Mouse (Mus musculus): ENCODE measurements around the gene Plgrkt.
"Not testable (repeated sequence)": the region's sequence is repeated elsewhere in the genome, so short reads cannot be mapped to it uniquely, and the experiment has no call there.

Plgrkt gene

DNA sequence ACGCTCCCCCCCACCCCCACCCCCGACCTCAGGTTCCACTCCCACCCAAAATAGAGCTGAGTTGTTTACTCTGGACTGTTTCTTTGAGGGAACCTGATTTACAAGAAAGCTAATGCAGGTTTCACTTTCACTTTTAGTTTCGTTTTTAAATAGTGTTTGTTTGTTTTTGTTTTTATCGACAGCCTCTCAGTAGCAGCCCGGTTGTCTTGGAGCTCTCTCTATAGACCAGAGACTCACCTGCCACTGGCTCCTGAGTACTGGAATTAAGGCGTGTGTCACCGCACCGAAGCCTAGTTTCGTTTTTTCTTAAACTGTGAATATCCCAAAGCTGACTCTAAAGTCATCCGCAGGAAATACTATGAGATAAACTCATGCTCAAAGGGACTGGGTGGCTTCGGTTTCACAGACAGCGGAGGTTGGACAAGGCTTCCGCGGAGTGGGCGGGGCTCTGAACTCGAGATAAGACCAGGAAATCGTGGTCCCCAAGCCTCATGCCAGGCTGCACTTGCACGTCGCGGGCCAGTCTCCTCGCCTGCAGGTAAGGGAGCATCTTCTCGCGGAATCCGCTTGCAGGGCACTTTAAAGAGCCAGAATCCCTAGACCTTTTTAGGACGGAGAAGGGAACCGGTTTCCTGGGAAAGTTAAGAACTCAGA is at the start of gene Plgrkt, which contains the start of gene Cd274:
Gene Plgrkt (minus strand): TSS at position 422 of the 654 bp plus-strand sequence.
Gene Cd274 (plus strand): TSS at position 487 of the 654 bp plus-strand sequence.
- peak; percentile 65 for DNase-seq (ENCODE audit: low spot score)

DNA sequence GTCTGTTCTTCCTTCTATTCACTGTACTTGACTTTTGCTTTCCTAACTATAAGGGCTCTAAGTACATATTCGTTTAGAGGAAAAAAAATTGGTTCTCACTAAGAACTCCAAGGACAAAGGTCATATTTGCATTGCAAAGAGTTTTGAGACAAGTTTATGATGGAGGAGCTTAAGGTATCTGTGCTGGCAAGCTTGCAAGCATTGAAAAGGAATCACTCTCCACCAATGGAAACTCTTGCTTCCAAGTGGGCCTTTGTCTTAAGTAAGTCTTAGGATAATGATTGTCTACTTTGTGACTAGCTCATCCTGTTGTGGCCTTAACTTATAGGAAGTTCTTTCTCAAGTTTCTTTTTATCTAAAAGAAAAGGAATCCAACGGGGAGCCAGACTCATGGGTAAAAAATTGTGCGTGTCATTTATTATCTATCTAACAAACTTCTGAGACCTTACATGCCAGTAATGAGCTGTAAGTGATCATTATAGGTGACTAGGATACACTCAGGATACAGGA is 49.3 kb upstream of the Plgrkt start:
- no peak for DNase-seq (ENCODE audit: low spot score)

DNA sequence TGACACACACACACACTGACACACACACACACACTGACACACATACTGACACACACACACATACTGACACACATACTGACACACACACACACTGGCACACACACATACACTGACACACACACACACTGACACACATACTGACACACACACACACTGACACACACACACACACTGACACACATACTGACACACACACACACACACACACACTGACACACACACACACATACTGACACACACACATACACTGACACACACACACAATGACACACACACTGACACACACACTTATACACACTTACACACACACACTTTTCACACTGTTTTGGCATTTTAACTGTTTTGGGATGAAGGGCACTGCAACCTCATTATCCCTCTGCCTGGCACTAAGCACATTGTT is 47.7 kb upstream of the Plgrkt start:
- not testable (repeated sequence) for DNase-seq (ENCODE audit: low spot score)

DNA sequence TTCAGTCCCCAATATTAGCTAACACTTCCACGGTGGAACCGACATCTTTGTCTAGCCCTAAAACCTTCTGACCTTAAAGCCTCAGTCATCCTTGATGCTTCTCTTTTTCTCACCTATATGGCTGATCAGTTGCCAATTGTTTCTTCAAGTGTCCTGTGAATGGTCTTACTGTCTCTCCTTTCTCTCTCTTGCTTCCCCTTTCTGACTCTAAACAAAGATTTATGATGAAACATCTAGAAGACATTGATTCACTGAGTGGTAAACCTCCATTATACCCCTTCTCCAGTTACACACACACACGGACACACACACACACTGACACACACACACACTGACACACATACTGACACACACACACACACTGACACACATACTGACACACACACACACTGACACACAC is 47.3 kb upstream of the Plgrkt start:
- DNase-seq (ENCODE audit: low spot score) = no peak

DNA sequence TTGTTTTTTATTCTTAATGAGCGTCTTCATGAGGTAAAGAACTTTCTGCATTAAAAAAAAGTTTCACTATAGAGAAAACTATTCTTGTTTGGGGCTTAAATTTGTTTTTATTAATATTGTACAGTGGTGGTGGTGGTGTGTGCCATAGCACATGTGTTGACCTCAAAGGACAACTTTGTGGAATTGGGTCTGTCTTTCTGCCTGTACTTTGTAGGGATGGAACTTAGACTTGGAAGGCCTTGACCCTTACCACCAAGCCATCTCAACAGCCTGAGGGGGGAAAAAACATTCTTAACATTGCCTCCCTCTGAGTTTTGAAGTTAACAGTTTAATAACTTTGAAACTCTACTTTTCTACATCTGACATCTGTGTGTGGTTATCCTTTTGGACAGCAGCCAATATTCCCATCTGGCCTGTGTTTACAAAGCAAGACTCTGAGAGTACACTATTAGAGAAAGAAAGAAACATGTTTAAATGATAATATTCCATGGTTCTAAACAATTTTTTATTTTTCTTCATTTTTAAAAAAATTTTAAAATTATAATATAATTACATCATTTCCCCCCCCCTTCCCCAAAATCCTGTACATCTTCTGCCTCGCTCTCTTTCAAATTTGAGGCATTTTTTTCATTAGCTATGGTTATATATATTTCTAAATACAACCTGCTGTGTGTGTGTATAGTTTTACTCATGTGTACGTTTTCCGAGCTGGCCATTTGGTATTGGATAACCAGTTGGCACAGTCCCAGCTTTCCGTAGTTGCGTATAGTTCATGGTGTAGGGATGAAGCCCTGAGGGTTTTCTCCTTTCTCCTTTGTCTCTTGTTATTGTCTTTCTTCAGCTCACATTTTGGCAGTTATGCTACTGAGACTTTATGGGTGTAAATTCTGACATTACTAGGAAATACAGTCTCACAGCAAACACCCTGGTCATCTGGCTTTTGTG is 45.6 kb upstream of the Plgrkt start:
- DNase-seq (ENCODE audit: low spot score) = no peak

DNA sequence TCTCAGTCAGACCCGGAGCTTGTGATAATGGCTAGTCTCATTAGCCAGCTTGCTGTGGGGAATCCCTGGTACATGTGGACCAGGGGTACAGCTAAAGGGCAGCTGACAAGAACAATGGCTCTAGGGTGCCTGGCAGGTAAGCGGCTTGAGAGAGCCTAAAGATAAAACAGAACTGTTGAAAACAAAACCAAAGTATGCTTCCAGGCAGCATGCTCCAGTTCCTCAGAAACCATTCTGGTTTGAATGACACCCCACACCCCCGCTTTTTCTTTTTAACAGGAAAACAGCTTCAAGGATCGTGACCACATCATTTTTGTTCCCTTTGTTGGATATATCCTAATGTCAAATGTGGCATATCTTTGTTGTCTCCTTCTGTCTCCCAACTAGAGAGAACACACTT is 43.4 kb upstream of the Plgrkt start, which contains the start of gene Pdcd1lg2:
Gene Pdcd1lg2 (plus strand): TSS at position 301 of the 400 bp plus-strand sequence.
- DNase-seq (ENCODE audit: low spot score) = no peak

DNA sequence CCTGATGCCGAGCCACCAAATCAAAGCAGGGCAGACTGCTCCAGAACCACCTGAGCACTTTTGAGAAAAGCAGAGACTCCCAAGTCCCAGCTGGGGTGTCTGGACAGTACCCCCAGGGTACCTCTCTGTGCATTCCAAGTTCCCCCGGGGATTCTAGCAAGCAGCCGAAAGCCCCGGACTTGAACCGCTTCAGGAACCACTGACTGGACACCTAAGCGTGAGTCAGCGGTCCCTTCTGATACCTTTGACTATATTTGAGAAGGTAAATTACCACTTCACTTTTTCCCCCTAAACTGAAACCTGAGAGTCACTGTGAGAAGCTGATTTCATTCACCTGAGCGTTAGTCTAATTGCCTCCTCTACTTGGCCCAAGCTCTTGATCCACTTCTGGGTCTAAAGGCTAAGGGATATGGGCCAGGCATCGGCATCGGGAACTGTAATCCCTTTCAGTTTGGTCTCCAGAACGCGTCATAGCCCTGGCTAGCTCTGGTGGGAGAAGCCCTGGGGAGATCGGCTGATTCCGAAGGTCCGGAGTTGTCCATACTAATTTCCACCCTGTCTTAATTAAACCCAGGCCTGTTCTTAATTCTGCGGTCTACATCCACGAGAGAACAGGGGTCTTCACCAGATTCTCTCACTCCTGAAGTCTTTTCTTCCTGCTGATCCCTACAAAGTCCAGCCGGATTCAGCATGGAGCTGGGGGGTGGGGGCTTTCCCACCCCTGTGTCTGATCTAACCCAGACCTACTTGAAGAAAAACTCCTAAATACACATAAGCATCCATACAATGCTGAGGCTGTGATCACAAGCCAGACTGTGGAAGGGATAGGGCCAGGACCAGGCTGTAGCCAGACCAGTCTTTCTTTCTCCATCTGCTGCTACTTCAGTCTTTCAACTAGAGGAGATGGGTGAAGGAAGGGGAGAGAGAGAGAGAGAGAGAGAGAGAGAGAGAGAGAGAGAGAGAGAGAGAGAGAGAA is 39.1 kb upstream of the Plgrkt start:
- DNase-seq (ENCODE audit: low spot score) = no peak

DNA sequence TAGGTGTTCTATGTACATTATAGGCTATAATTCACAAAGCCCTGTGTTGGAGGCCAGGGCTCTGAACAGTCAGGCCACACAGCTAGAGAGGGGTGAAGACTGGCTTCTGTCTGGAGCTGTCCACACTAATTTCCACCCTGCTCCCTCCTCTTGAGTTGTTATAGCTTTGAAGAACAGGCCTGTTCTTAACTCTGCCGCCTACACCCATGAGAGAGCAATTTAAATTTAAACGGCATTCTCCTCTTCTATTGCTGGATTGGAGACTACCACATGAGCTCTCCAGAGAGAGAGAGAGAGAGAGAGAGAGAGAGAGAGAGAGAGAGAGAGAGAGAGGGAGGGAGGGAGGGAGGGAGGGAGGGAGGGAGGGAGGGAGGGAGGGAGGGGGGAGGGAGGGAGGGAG is 38.2 kb upstream of the Plgrkt start:
- DNase-seq (ENCODE audit: low spot score) = no peak

DNA sequence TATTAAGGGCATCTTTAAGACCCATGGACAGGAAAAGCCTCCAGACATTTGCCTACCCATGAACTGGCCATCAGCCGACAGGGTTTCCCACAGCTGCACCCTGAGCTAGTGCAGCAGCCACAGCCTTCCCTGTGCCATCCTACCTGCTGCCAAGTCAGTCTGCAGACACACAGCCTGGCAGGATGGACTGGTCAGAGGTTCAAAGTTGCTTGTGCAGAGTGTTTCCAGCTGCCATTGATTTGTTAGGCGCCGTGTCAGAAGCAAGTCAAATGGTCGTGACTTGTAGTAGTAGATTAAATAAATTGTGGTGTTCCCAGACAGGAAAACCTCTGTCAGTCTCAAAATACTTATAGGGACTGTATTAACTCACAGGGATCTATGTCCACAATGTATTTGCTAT is 36.1 kb upstream of the Plgrkt start:
- no peak for DNase-seq (ENCODE audit: low spot score)

DNA sequence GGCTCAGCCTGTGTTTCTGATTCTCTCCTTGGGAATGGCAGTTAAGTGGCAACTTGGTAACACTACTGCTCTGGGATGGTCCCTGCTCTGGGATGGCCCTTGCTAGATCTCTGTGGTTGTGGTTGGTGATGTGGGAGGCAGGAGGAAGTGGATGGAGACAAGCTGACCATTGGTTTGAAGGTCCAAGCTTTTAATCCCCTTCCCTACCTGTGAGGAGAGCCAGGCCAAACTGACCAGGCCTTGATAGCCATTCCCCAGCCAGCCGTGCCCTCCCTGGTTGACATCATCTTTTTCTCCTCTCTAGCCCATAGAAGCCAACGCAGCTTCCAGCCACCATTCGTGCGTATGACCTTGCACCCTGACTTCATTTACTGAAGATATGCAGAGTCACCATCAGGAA is 35.4 kb upstream of the Plgrkt start:
- no peak for DNase-seq (ENCODE audit: low spot score)

DNA sequence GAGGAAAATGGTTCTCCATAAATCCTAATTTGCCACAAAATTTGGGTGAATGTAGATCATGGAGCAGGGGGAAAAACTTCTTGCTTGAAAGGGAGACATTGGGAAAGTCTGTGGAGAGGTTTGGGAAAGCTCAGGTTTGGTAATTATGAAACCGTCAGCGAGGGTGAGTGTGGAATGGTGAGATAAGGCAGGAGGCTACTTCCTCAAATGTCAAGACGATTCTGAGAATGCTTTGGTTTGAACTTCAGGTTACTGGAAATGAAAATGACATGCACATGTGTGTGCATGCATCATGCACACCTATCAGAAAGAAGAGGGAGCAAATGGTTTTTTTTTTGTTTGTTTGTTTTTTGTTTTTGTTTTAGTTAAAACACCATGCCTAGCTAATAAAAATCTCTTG is 33.3 kb upstream of the Plgrkt start:
- no peak for DNase-seq (ENCODE audit: low spot score)

DNA sequence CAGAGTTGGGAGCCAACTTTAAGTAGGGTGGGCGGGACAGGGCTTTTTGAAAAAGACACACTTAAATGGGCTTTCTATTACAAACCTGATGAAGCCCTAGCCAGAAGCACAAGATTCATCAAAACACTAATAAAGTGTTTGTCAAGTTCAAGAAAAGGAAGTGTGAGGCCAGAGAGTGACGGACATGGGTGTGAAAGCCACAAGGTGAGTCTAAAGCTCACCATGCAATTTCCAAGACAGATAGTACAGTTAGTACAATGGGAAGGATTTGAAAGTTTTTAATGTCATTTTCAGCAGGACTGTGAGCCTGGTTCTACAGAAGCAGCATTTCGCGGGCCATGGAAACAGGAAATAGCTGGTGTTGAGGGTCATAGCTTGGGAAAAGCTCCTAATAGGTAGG is 32.6 kb upstream of the Plgrkt start:
- DNase-seq (ENCODE audit: low spot score) = no peak

DNA sequence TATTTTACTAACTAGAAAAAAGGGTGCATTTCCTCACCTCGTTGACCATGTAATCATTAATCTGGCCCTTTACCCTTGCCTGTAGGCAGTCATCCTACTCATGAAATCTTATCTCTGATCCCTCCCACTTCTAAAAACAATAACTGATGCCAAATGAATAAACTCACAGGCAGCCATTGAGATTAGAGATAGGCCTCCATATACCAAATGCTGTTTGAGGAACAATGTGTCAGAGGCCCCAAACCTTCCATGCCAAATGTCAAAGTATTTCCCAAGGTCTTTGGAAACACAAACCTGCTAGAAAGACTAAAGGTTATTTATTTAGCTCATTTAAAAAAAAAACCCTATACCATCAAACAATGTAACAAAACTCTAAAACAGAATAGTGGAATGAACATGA is 29.2 kb upstream of the Plgrkt start:
- no peak for DNase-seq (ENCODE audit: low spot score)

DNA sequence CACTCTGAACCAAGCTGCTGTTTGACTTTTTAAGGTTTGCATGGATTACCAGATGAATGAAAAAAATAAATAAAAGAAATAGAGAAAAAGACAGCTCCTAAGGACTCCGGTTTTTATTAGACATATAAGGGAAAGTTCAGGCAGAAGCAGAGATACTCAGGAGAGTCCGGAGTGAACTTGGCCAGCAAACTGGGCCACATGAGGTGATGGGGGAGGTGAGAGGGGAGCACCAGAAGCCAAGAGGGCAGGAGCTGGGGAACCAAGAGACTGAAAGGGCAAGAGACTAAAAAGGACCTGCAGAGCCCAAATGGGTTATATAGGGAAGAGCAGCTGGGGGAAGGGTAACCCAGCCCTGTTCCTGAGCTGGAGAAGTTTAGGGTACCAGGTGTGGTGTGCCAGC is 27.5 kb upstream of the Plgrkt start:
- no peak for DNase-seq (ENCODE audit: low spot score)

DNA sequence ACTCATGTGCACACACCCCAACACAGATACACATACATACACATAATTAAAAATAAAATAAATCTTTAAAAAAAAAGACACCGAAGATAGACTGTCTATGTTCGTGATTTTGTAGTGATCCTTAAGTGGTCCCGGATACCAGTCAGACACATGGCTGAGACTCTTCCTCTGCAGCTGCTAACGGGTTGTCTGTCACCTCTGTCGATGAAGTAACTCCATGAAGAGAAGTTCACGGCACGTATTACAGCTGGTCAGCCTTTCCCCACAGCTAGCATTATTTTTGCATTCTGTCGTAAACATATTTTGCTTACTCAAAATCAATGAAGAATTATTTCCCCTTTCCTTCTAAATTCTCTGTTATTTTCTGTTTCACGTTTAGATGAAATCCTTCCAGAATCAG is 26.1 kb upstream of the Plgrkt start:
- DNase-seq (ENCODE audit: low spot score) = no peak

DNA sequence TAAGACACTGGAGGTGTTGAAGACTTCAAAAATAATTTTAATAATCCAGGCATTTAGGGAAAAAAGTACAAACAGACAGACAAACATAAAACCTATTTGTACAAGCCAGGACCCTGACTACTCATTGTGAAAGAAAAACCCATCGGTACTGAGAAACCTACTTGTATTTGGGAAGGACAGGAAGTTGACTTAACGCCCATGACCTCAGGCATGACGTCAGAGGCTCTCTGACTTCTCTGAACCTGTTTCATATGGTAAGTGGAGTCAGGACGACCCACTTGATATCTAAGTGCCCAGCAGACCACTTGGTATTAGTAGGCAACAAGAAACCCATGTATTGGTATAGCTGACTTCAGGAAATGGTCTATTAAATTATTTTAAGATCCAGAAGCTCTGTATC is 24.1 kb upstream of the Plgrkt start:
- DNase-seq (ENCODE audit: low spot score) = no peak

DNA sequence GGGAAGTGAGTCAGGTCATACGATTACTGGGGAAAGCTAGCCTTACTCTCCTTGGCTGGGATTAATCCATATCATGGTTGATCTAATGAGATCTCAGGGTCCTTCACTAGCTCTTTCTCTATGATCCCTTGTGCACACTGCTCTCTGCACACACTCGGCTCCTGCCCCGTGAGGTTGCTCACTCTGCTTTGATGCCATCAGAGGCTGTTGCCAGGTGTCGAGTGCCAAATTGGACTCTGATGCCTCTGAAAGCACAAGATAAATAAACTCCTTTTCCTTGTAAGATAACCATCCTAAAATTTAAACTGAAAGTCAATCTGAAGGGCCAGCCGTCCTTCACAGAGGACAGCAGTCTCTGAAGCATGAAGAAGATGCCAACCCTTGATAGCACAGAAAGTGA is 23.3 kb upstream of the Plgrkt start:
- no peak for DNase-seq (ENCODE audit: low spot score)

DNA sequence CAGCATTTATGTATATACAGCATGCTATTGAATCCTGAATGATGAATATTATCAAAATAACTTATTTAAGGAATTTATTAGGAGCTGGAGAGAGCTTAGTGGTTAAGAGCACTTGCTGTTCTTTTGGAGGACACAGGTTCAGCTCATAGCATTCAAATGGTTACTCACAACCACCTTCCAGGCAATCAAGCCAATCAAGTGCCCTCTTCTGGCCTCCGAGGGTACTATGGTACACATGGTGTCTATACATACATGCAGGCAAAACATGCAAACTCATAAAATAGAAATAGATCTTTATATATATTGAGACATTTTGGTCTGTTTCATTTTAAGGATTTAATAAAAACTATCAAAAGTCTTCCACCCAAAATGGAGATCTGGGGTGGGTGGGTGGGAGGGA is 21.6 kb upstream of the Plgrkt start:
- DNase-seq (ENCODE audit: low spot score) = no peak

DNA sequence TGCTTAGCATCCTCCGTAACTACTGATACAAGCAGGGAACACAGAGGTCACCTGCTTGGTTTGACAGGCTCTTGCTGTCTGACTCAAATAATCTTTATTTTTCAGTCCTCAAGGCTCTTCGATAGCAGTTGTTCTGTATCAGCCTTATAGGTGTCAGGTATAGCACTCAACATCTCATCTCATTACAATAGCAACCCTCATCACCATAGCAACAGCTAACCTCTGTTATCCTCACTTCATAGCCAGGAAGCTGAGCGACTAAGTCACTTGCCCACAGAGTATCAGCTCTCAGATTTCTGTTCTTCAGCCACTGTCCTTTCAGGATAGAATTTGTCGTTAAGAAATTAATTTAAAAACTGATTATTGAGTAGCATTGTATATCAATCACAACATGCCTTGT is 18.6 kb upstream of the Plgrkt start:
- DNase-seq (ENCODE audit: low spot score) = no peak

DNA sequence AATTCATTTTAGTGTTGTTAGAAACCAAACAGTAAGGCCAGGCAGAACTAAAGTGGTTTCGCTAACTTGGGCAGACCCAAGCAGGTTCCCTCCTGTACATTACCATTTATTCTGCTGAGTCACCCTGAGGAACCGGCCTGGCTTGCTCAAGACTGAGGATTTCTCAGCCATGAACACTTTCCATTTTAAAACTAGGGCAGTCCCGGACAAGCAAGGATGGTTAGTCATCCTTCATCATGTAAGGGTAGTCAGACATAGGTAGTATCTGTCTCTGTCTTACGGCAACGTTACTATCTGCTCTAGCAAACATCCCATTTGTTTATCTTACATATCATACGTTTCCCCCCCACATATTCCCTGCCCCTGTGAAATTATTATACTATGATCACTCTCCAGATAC is 17.8 kb upstream of the Plgrkt start:
- no peak for DNase-seq (ENCODE audit: low spot score)

DNA sequence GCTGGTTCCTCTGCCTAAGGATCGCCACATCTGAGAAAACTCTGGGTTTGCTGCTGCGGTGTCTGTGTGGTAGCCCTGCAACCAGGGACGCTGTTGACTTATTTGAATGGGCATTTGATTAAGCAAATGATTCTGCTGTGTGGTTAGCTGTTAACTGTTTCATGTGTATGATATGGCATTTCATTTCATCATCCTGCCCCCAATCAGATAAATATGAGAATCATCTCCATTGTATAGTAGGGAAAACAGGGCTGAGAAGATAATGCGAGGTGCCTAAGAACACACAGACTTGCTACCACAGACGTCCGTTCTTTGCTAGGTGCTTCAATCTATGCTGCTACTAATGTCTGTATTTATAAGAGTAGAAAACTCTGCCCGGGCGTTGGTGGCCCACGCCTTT is 17.2 kb upstream of the Plgrkt start:
- no peak for DNase-seq (ENCODE audit: low spot score)

DNA sequence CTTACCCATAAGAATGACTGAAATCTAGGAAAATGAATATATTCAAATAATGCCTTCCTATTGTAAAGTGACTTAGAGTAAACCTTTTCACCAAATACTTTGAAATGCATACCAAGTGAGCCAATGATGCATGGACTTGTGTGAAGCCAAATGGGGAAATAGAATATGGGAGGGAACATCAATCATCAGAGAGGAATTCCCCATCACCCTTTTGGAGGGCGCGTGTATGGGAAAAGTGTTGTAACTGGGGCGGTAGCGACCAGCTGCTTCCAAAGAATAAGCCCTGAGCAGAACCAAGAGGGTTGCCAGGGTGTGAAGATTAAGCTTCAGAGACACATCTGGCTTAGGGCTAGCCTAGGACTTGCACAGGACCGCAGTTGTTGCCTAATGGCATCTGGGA is 16.2 kb upstream of the Plgrkt start:
- DNase-seq (ENCODE audit: low spot score) = no peak
